Comparison of ENCODE assay signal across 8 mouse cellular contexts in genomic region chr13:3665308-3665723, GRCm38 (mm10). TPM values are rescaled to one million over a fixed set of nuclear protein-coding genes. Genes with fewer than 3 reads are reported as not detected.
DNase-seq lines count a peak whose midpoint lies in the region; ATAC-seq and TF ChIP-seq lines count a peak whose summit lies in the region.

No protein-coding gene starts in this region.

- TF ChIP-seq POLR2A in bone marrow, adult 2 months (IDR thresholded peaks at IDR 0.05; ENCODE audit: borderline replicate concordance, control insufficient read depth, low read depth, low read length), result no peak
- no peak for TF ChIP-seq POLR2A in limb, embryonic 14.5 days (IDR thresholded peaks at IDR 0.05; ENCODE audit: borderline replicate concordance, extremely low read depth, insufficient read depth, insufficient read length)

- no peaks in the 10 kb centered on the region for H3K9me3 ChIP-seq in embryonic facial prominence, embryonic 15.5 days (replicated peaks)
- no peaks in the 10 kb centered on the region; the same call in 1 of the 2 replicates for H3K9me3 ChIP-seq in heart, embryonic 10.5 days
- H3K9me3 ChIP-seq in limb, embryonic 14.5 days (ENCODE audit: control insufficient read depth, low read length), result no peaks in the 10 kb centered on the region
- H3K9me3 ChIP-seq in midbrain, embryonic 16.5 days (replicated peaks; ENCODE audit: control insufficient read depth, low read length, poor library complexity, severe bottlenecking), result no peaks in the 10 kb centered on the region

- H3K9ac ChIP-seq in embryonic facial prominence, embryonic 15.5 days, result no peak overlapping the region
- H3K9ac ChIP-seq in limb, embryonic 14.5 days (ENCODE audit: low read depth, low read length, severe bottlenecking), result no peak overlapping the region
- no peak overlapping the region for H3K9ac ChIP-seq in midbrain, embryonic 16.5 days (ENCODE audit: low read depth, low read length)

- H3K4me2 ChIP-seq in embryonic facial prominence, embryonic 15.5 days (replicated peaks), result peak overlapping the region; percentile 41; the same call in 1 of the 2 replicates
- peak overlapping the region; percentile 29; the same call in 1 of the 2 replicates for H3K4me2 ChIP-seq in limb, embryonic 14.5 days (replicated peaks; ENCODE audit: low read depth, low read length, severe bottlenecking)
- H3K4me2 ChIP-seq in midbrain, embryonic 16.5 days (ENCODE audit: low read length), result peak overlapping the region; percentile 39

- no peaks in the 10 kb centered on the region for H3K27me3 ChIP-seq in embryonic facial prominence, embryonic 15.5 days
- no peaks in the 10 kb centered on the region for H3K27me3 ChIP-seq in heart, embryonic 10.5 days (ENCODE audit: insufficient read depth, poor library complexity, severe bottlenecking)
- H3K27me3 ChIP-seq in limb, embryonic 14.5 days (ENCODE audit: control insufficient read depth, insufficient read depth, low read length), result no peaks in the 10 kb centered on the region
- no peaks in the 10 kb centered on the region for H3K27me3 ChIP-seq in midbrain, embryonic 16.5 days (ENCODE audit: control insufficient read depth, insufficient read depth, low read depth, low read length)

- peak; percentile 69; the same call in 1 of the 2 replicates for TF ChIP-seq CTCF in bone marrow, adult 2 months (IDR thresholded peaks at IDR 0.05; ENCODE audit: control insufficient read depth, insufficient read depth, low read length)

- no peaks in the 10 kb centered on the region for H3K4me1 ChIP-seq in bone marrow, adult 2 months (ENCODE audit: control insufficient read depth, insufficient read depth, low read length)
- peaks cover 27% of the 10 kb centered on the region for H3K4me1 ChIP-seq in embryonic facial prominence, embryonic 15.5 days
- peaks cover 8% of the 10 kb centered on the region; the same call in 1 of the 2 replicates for H3K4me1 ChIP-seq in heart, embryonic 10.5 days
- H3K4me1 ChIP-seq in limb, embryonic 14.5 days (ENCODE audit: control insufficient read depth, insufficient read depth, low read length), result peaks cover 12% of the 10 kb centered on the region
- H3K4me1 ChIP-seq in midbrain, embryonic 16.5 days (ENCODE audit: control insufficient read depth, insufficient read depth, low read length), result no peaks in the 10 kb centered on the region

- no peak for ATAC-seq in embryonic facial prominence, embryonic 15.5 days (ENCODE audit: insufficient number of reproducible peaks, low FRiP score, low TSS enrichment, low read depth)
- peak; percentile 48 for ATAC-seq in limb, embryonic 14.5 days (ENCODE audit: low FRiP score, low read depth)
- peak; percentile 82 for ATAC-seq in midbrain, embryonic 16.5 days

- H3K4me3 ChIP-seq in bone marrow, adult 2 months (replicated peaks; ENCODE audit: control insufficient read depth, low read depth, low read length), result no peak overlapping the region
- peak overlapping the region; percentile 18; the same call in 1 of the 2 replicates for H3K4me3 ChIP-seq in embryonic facial prominence, embryonic 15.5 days (replicated peaks)
- H3K4me3 ChIP-seq in heart, embryonic 10.5 days, result 0 out of 2 replicates have a peak overlapping the region, but pooled peaks have one; percentile 19
- H3K4me3 ChIP-seq in limb, embryonic 14.5 days (replicated peaks; ENCODE audit: low read length), result no peak overlapping the region
- peak overlapping the region; percentile 11; the same call in 1 of the 2 replicates for H3K4me3 ChIP-seq in midbrain, embryonic 16.5 days (ENCODE audit: low read depth, low read length)

- H3K27ac ChIP-seq in bone marrow, adult 2 months (ENCODE audit: control insufficient read depth, insufficient read depth, low read depth, low read length, poor library complexity), result no peak overlapping the region
- H3K27ac ChIP-seq in embryonic facial prominence, embryonic 15.5 days (replicated peaks), result no peak overlapping the region
- no peak overlapping the region for H3K27ac ChIP-seq in heart, embryonic 10.5 days
- H3K27ac ChIP-seq in limb, embryonic 14.5 days (replicated peaks; ENCODE audit: low read depth, low read length), result no peak overlapping the region
- no peak overlapping the region for H3K27ac ChIP-seq in midbrain, embryonic 16.5 days (ENCODE audit: low read length)

- DNase-seq in A20 (ENCODE audit: low read depth, low spot score), result peak; percentile 82
- peak; percentile 82 for DNase-seq in heart, embryonic 10.5 days (ENCODE audit: low spot score)
- DNase-seq in kidney, adult 9 months, result peak; percentile 92
- peak; percentile 80 for DNase-seq in limb, embryonic 14.5 days (ENCODE audit: low spot score)
- DNase-seq in spleen, adult 18-20 months, result peak; percentile 40 to 66

- no peaks in the 10 kb centered on the region for H3K36me3 ChIP-seq in embryonic facial prominence, embryonic 15.5 days
- H3K36me3 ChIP-seq in heart, embryonic 10.5 days, result no peaks in the 10 kb centered on the region
- no peaks in the 10 kb centered on the region for H3K36me3 ChIP-seq in limb, embryonic 14.5 days (ENCODE audit: control insufficient read depth, insufficient read depth, low read length)
- H3K36me3 ChIP-seq in midbrain, embryonic 16.5 days (ENCODE audit: control insufficient read depth, insufficient read depth, low read length), result no peaks in the 10 kb centered on the region

- WGBS in bone marrow, adult 2 months, result 8% methylated on average over 5 of the region's 5 CpGs
- WGBS in embryonic facial prominence, embryonic 15.5 days, result 9% methylated on average over 5 of the region's 5 CpGs
- 20% methylated on average over 5 of the region's 5 CpGs for WGBS in heart, embryonic 10.5 days
- 10% methylated on average over 5 of the region's 5 CpGs for WGBS in limb, embryonic 14.5 days
- WGBS in midbrain, embryonic 16.5 days, result 13% methylated on average over 5 of the region's 5 CpGs

RNA-seq across cellular contexts. Expression of gene Asb13, which starts 31.5 kb away (rescaled TPM):
- polyA plus RNA-seq in bone marrow, adult 2 months (2011; ENCODE audit: insufficient read depth, insufficient read length, low replicate concordance, missing spikeins), result 6.3 and 7.3 TPM in 2 replicates
- polyA plus RNA-seq in embryonic facial prominence, embryonic 15.5 days (2015; fragmentation: Nextera tagmentation; extraction: Ambion mirVana), result 10.9 and 12.5 TPM in 2 replicates
- polyA plus RNA-seq in heart, embryonic 10.5 days (2016; fragmentation: Nextera tagmentation; extraction: Ambion mirVana), result 6.8 and 9.4 TPM in 2 replicates
- polyA plus RNA-seq in limb, embryonic 14.5 days (2012; rRNA removed), result 12.8 and 13.6 TPM in 2 replicates
- 6.8 and 8.4 TPM in 2 replicates for polyA plus RNA-seq in limb, embryonic 14.5 days (2014; fragmentation: Nextera tagmentation; extraction: Ambion mirVana)
- polyA plus RNA-seq in midbrain, embryonic 16.5 days (2015; fragmentation: Nextera tagmentation; extraction: Ambion mirVana), result 16.9 and 21.0 TPM in 2 replicates

RNA-seq across cellular contexts. Expression of gene Fam208b, which starts 54.4 kb away (rescaled TPM):
- 4.0 and 7.3 TPM in 2 replicates for polyA plus RNA-seq in bone marrow, adult 2 months (2011; ENCODE audit: insufficient read depth, insufficient read length, low replicate concordance, missing spikeins)
- 14.2 and 15.1 TPM in 2 replicates for polyA plus RNA-seq in embryonic facial prominence, embryonic 15.5 days (2015; fragmentation: Nextera tagmentation; extraction: Ambion mirVana)
- polyA plus RNA-seq in heart, embryonic 10.5 days (2016; fragmentation: Nextera tagmentation; extraction: Ambion mirVana), result 13.5 and 15.9 TPM in 2 replicates
- 24.6 and 29.9 TPM in 2 replicates for polyA plus RNA-seq in limb, embryonic 14.5 days (2012; rRNA removed)
- polyA plus RNA-seq in limb, embryonic 14.5 days (2014; fragmentation: Nextera tagmentation; extraction: Ambion mirVana), result 19.6 and 19.7 TPM in 2 replicates
- polyA plus RNA-seq in midbrain, embryonic 16.5 days (2015; fragmentation: Nextera tagmentation; extraction: Ambion mirVana), result 15.6 and 19.5 TPM in 2 replicates

Comparison
In these comparisons a context has a peak if more than half of its experiments do, and no peak if none do; other contexts are left out.
1. H3K4me3 ChIP-seq: peak in embryonic facial prominence, embryonic 15.5 days (single experiment), heart, embryonic 10.5 days (single experiment) and midbrain, embryonic 16.5 days (single experiment); none in bone marrow, adult 2 months (single experiment) and limb, embryonic 14.5 days (single experiment).
2. Peak in every context shown above with its lines, with median percentiles within 50 percentile points of each other: DNase-seq and H3K4me2 ChIP-seq.